Mouse (Mus musculus) MEL (cell line): Measurements from ENCODE around the gene Stk19.

Experiments used
- BHLHE40 ChIP-seq: IDR thresholded peaks from 2 replicates; pipeline ENCODE4 v1.6.1; 2012; ENCODE audit warnings: low read depth, mild to moderate bottlenecking, inconsistent platforms, low read length, improper control_type of control experiment, borderline replicate concordance
- CTCF ChIP-seq, 3 experiments: IDR thresholded peaks in 2 of 3; conservative IDR thresholded peaks in 1 of 3; 2 replicates each; pipeline ENCODE4 v1.5.1; 2011 to 2012; ENCODE audit warnings: low read length in 3 of 3, low read depth in 2 of 3, mild to moderate bottlenecking in 2 of 3, improper control_type of control experiment in 1 of 3, inconsistent platforms in 1 of 3, mixed read lengths in 1 of 3, moderate library complexity in 1 of 3; ENCODE audit not compliant: control insufficient read depth in 1 of 3, insufficient read depth in 1 of 3, poor library complexity in 1 of 3, severe bottlenecking in 1 of 3
- ELF1 ChIP-seq: IDR thresholded peaks from 2 replicates; pipeline ENCODE4 v1.6.1; 2014; ENCODE audit warnings: low read depth, mild to moderate bottlenecking, inconsistent platforms, low read length, improper control_type of control experiment, moderate library complexity
- JUND ChIP-seq: IDR thresholded peaks from 2 replicates; pipeline ENCODE4 v1.6.1; 2011; ENCODE audit warnings: low read depth, mild to moderate bottlenecking, improper control_type of control experiment, low read length
- MAX ChIP-seq: IDR thresholded peaks from 2 replicates; pipeline ENCODE4 v1.6.1; 2011; ENCODE audit warnings: low read length, improper control_type of control experiment
- MEF2A ChIP-seq: IDR thresholded peaks from 2 replicates; pipeline ENCODE4 v1.6.1; 2014; ENCODE audit warnings: low read depth, mild to moderate bottlenecking, inconsistent platforms, low read length, improper control_type of control experiment; ENCODE audit not compliant: poor library complexity, insufficient replicate concordance, severe bottlenecking; ENCODE audit errors: extremely low read depth
- NELFE ChIP-seq: IDR thresholded peaks from 2 replicates; pipeline ENCODE4 v1.6.1; 2011; ENCODE audit warnings: low read depth, low read length, improper control_type of control experiment
- POLR2A ChIP-seq, 2 experiments: IDR thresholded peaks; 2 replicates each; pipeline ENCODE4 v1.6.1; 2011 to 2012; ENCODE audit warnings: low read length in 2 of 2, mild to moderate bottlenecking in 2 of 2, control low read depth in 1 of 2, improper control_type of control experiment in 1 of 2, low read depth in 1 of 2, moderate library complexity in 1 of 2; ENCODE audit not compliant: control insufficient read depth in 1 of 2, insufficient read depth in 1 of 2, poor library complexity in 1 of 2
- POLR2AphosphoS2 ChIP-seq: IDR thresholded peaks from 2 replicates; pipeline ENCODE4 v1.6.1; 2011; ENCODE audit warnings: low read length, improper control_type of control experiment
- RCOR1 ChIP-seq: IDR thresholded peaks from 2 replicates; pipeline ENCODE4 v1.6.1; 2012; ENCODE audit warnings: low read depth, mild to moderate bottlenecking, inconsistent platforms, low read length, improper control_type of control experiment
- UBTF ChIP-seq: IDR thresholded peaks from 2 replicates; pipeline ENCODE4 v1.6.1; 2012; ENCODE audit warnings: low read depth, mild to moderate bottlenecking, inconsistent platforms, low read length, improper control_type of control experiment, moderate library complexity, borderline replicate concordance; ENCODE audit not compliant: insufficient read depth
- USF1 ChIP-seq: IDR thresholded peaks from 2 replicates; pipeline ENCODE4 v1.6.1; 2014; ENCODE audit warnings: low read depth, mild to moderate bottlenecking, inconsistent platforms, low read length, improper control_type of control experiment, moderate library complexity

DNA sequence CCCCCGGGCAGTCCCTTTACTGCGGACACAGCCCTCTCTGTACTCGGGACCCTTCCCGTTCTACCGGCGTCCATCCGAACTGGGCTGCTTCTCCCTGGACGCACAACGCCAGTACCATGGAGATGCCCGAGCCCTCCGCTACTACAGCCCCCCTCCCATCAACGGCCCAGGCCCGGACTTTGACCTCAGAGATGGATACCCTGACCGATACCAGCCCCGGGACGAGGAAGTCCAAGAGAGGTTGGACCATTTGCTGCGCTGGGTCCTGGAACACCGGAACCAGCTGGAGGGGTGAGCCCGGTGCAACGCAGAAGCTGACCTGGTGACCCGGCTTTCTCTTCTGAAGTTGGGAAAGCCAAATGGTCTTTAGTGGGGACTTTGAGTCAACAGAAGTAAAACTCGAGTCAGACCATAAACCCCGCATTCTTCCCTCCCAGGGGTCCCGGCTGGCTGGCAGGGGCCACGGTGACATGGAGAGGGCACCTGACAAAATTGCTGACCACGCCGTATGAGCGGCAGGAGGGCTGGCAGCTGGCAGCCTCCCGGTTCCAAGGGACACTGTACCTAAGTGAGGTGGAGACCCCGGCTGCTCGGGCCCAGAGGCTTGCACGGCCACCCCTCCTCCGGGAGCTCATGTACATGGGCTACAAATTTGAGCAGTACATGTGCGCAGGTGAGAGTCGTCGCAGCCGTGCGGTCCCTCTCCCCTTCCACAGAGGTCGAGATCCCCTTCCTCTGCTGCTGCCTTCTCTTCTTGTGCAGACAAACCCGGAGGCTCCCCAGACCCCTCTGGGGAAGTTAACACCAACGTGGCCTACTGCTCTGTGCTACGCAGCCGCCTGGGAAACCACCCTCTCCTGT, 949 bp upstream of the Stk19 start:
- no peak for TF ChIP-seq RCOR1
- no peak for TF ChIP-seq CTCF (IDR thresholded peaks at IDR 0.05 in 2 of 3, conservative IDR thresholded peaks at IDR 0.05 in 1 of 3; ENCODE audit: control insufficient read depth in 1 of 3, insufficient read depth in 1 of 3, low read depth in 2 of 3, low read length in 3 of 3, poor library complexity in 1 of 3, severe bottlenecking in 1 of 3)
- no peak for TF ChIP-seq POLR2A (IDR thresholded peaks at IDR 0.05; ENCODE audit: control insufficient read depth in 1 of 2, insufficient read depth in 1 of 2, low read depth in 1 of 2, low read length in 2 of 2, poor library complexity in 1 of 2)
- no peak for TF ChIP-seq JUND
- no peak for TF ChIP-seq BHLHE40
- no peak for TF ChIP-seq USF1
- no peak for TF ChIP-seq UBTF
- TF ChIP-seq MEF2A = no peak
- TF ChIP-seq MAX = no peak
- no peak for TF ChIP-seq POLR2AphosphoS2
- no peak for TF ChIP-seq ELF1
- no peak for TF ChIP-seq NELFE
